Mouse (Mus musculus) liver, postnatal 0 days (tissue): ENCODE data around the gene Tm6sf2.

Experiments
- CTCF ChIP-seq: sonication (generic); IDR thresholded peaks from 2 replicates; pipeline ENCODE4 v1.5.1; 2016; ENCODE audit warnings: antibody characterized with exemption, low read depth
- EP300 ChIP-seq: IDR thresholded peaks from 2 replicates; pipeline ENCODE4 v1.6.1; 2016; ENCODE audit warnings: antibody characterized with exemption, low read depth, mild to moderate bottlenecking

- no peak for TF ChIP-seq CTCF
- TF ChIP-seq EP300 = no peak
Observed at GRCm38 (mm10) chr8:70118726-70119700, 46.3 kb downstream of the Tm6sf2 start.
